Mouse (Mus musculus): Measurements from ENCODE around the gene Csn1s2a.
"Not testable (repeated sequence)": the region's sequence is repeated elsewhere in the genome, so short reads cannot be mapped to it uniquely, and the experiment has no call there.

Csn1s2a gene

GRCm38 (mm10) chr5:87774267-87774666 is at the start of gene Csn1s2a:
Gene Csn1s2a, plus strand, starts transcription at chr5:87774567.
- DNase-seq (ENCODE audit: low spot score), result no peak

- no peak for DNase-seq (ENCODE audit: low spot score)
Measured at GRCm38 (mm10) chr5:87734821-87735220, 39.5 kb upstream of the Csn1s2a start.

GRCm38 (mm10) chr5:87753471-87753870 is 20.9 kb upstream of the Csn1s2a start:
- DNase-seq (ENCODE audit: low spot score), result no peak

GRCm38 (mm10) chr5:87764546-87764945 is 9.8 kb upstream of the Csn1s2a start:
- no peak for DNase-seq (ENCODE audit: low spot score)

GRCm38 (mm10) chr5:87772151-87772550 is 2.2 kb upstream of the Csn1s2a start:
- not testable (repeated sequence) for DNase-seq (ENCODE audit: low spot score)

GRCm38 (mm10) chr5:87782731-87783130 is 8.4 kb downstream of the Csn1s2a start:
- no peak for DNase-seq (ENCODE audit: low spot score)

- no peak for DNase-seq (ENCODE audit: low spot score)
Measured at GRCm38 (mm10) chr5:87807782-87808181, 33.4 kb downstream of the Csn1s2a start, which contains the start of gene Csn1s2b. Gene Csn1s2b, plus strand, starts transcription at chr5:87808082.

GRCm38 (mm10) chr5:87809253-87809652 is 34.9 kb downstream of the Csn1s2a start:
- DNase-seq (ENCODE audit: low spot score), result no peak

GRCm38 (mm10) chr5:87825386-87825785 is 51.0 kb downstream of the Csn1s2a start, which contains the start of gene Prr27:
Gene Prr27, plus strand, starts transcription at chr5:87825686.
- DNase-seq (ENCODE audit: low spot score), result no peak

All from urinary bladder, postnatal 25 days (tissue).